Mouse (Mus musculus) left cerebral cortex, adult 9 months (tissue): ENCODE results near the gene Mllt6.
"Not testable (repeated sequence)": the region's sequence is repeated elsewhere in the genome, so short reads cannot be mapped to it uniquely, and the experiment has no call there.

Source experiments
- DNase-seq, 2 experiments: peaks; one replicate each; pipeline ENCODE4 v3.0.0; 2022; ENCODE audit warnings: low spot score in 2 of 2

The Mllt6 gene

DNA sequence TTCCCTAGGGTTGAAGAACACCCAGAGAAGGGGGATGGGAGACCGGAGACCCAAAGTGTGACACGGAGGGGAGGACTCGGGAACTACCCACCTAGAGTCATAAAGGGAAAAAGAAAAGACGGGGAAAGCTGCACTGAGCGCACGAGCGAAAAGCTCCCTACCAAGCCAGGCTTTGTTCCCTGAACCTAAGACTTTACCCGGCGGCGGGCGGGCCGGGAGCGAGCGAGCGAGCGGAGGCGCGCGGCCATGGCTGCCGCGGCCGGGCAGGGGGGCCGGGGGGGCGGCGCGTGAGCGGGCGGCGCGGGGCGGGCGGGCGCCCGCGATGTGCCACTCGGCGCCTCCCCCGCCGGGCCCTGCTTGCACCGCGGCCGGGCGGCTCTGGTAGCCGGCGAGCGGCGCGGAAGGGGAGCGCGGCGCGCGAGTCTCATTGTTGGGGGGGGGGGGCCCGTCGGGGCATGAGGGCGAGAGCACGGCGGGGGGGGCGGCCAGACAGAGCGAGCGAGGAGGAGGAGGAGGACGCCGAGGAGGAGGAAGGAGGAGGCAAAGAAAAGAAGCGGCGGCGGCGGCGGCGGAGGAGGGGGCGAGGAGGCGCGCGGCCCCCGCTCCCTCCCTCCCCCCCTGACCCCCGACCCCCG is at the start of gene Mllt6:
TSS of gene Mllt6 (plus strand) at position 522 of the 635 bp plus-strand sequence.
- DNase-seq = no peak

GRCm38 (mm10) chr11:97615276-97615675 is 47.9 kb upstream of the Mllt6 start:
- DNase-seq = no peak

GRCm38 (mm10) chr11:97618368-97618767 is 44.8 kb upstream of the Mllt6 start:
- no peak for DNase-seq

GRCm38 (mm10) chr11:97619391-97619795 is 43.8 kb upstream of the Mllt6 start:
- peak in 1 of 2 experiments; percentile 87 for DNase-seq

GRCm38 (mm10) chr11:97622440-97622839 is 40.8 kb upstream of the Mllt6 start:
- DNase-seq = peak in 1 of 2 experiments; percentile 82

GRCm38 (mm10) chr11:97623166-97623565 is 40.0 kb upstream of the Mllt6 start:
- DNase-seq = no peak

- DNase-seq = no peak
Observed at GRCm38 (mm10) chr11:97625551-97625950, 37.7 kb upstream of the Mllt6 start.

GRCm38 (mm10) chr11:97626431-97626830 is 36.8 kb upstream of the Mllt6 start:
- no peak for DNase-seq

DNA sequence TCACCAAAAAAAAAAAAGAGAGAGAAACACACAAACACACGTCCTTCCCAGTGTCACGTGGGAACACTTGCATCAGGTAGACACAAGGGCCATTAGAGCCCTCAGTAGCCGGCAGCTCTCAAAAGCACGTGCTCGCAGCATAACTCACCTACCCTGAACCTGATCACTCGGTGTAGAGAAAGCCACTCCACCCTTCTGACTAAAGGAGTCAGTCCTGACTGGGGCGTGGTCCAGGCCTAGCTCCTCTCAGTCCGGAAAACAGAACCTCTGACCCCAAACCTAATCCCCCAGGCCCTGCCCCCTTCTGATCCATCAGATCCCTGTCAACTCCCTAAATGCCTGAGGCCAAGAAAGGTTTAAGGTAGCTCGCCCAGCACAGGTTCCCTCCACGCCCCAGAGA is 36.4 kb upstream of the Mllt6 start:
- no peak for DNase-seq

GRCm38 (mm10) chr11:97627556-97628302 is 35.5 kb upstream of the Mllt6 start:
- no peak for DNase-seq

DNA sequence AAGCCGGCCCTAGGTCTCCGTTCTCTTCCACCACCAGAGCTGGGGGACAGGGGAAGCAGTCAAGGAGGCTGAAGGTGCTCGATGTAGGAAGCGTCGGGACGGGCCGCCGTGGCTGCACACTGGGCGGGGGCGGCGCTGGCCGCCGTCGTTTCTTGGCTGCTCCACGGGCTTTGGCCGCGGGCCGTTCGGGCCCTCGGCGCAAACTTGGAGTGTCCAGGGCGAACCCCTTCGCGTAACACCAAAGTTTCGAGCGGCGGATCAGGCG is 35.0 kb upstream of the Mllt6 start:
- DNase-seq = no peak

- no peak for DNase-seq
Observed at GRCm38 (mm10) chr11:97628568-97629518, 34.4 kb upstream of the Mllt6 start.

- peak; percentile 76 to 91 for DNase-seq
Observed at GRCm38 (mm10) chr11:97629576-97629975, 33.6 kb upstream of the Mllt6 start, which contains the start of gene Epop. Gene Epop (minus strand): TSS chr11:97629702.

DNA sequence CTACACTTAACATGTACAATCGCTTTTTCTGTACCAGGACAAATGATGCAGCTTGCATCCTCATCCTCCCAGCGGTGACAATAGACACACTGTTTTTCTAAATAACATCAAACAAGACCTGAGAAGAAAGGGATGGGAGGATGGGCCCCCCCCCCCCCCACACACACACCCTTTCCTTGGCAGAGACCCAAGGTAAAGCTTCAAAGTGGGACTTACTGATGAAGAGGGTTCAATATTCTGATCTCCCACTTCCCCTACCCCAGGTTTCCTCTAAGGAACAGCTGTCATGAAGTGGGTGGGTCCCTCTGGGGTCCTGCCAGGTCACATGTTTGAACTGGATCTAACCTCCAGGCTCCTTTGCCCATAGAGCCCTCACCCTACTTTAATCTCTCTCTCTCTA is 32.2 kb upstream of the Mllt6 start:
- DNase-seq = no peak

GRCm38 (mm10) chr11:97631500-97631899 is 31.7 kb upstream of the Mllt6 start:
- DNase-seq = peak in 1 of 2 experiments; percentile 60

GRCm38 (mm10) chr11:97631938-97632337 is 31.3 kb upstream of the Mllt6 start:
- DNase-seq = peak in 1 of 2 experiments; percentile 89

DNA sequence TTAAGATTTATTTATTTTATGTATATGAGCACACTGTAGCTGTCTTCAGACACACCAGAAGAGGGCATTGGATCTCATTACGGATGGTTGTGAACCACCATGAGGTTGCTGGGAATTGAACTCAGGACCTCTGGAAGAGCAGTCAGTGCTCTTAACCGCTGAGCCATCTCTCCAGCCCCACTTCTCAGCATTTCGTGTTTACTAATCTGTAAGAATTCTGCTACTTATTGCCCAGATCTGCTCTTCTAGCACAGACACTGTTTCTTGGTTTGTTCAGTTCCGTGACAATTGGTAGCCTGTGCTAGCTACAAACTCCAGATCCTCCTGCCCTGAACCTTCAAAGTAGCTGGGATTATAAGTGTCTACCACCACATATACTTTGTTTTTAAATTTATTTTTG is 30.8 kb upstream of the Mllt6 start:
- not testable (repeated sequence) for DNase-seq

GRCm38 (mm10) chr11:97635468-97636019 is 27.7 kb upstream of the Mllt6 start:
- no peak for DNase-seq

DNA sequence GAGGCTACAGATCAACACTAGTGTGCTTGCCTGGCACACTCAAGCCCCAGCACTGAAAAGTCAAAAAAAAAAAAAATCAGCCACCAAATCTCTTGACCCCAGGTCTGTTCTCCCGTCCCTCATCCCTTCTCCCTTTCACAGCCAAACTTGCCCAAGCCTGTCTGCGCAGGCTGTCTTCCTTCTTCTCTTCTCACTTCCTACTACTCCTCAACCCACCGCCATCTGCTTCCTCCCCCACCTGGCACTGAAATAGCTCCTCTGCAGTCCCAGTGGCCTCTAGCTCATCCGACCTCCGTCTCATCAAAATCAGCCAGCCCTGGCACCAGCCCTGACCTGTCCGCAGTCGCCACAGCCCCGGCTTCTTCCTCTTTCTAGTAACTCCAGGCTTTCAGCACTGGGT is 21.5 kb upstream of the Mllt6 start:
- peak in 1 of 2 experiments; percentile 79 for DNase-seq

DNA sequence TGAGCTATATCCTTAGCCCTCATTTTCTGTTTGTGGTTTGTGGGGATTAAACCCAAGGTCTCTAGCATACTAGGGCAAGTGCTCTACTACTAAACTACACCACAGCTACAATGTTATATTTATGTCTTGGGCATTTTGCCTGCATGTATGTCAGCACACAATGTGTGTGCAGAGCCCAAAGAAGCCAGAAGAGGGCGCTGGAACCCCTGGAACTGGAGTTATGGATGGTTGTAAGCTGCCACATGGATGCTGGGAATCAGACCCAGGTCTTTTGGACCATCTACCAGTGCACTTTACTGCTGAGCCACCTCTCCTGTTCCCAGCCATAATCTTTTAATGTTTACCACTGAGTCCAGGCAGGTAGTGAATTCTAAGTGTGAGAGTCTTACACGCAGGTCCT is 20.5 kb upstream of the Mllt6 start:
- no peak for DNase-seq

- DNase-seq = no peak
Observed at GRCm38 (mm10) chr11:97643380-97644055, 19.7 kb upstream of the Mllt6 start.
